Mouse (Mus musculus) monocyte, adult 59 days (primary cell): ENCODE measurements around the gene Olfr1506. TPM values are rescaled to one million over a fixed set of nuclear protein-coding genes. Genes with fewer than 3 reads are reported as not detected.

ENCODE experiments used
- total RNA-seq, 2 experiments: library from RNA; stranded (reverse); gene quantifications; one replicate each; pipeline ENCODE4 v1.2.4; 2023

The Olfr1506 gene
- under 1 TPM; 0.33 to 0.50 TPM for total RNA-seq

GRCm38 (mm10) chr2:90224393-90224792 lies at the start of gene Olfr1506:
Gene Olfr1506, minus strand, starts transcription at chr2:90224493.

GRCm38 (mm10) chr2:90270932-90271331 lies 46.6 kb upstream of the Olfr1506 start, which contains the start of gene Olfr1271:
Gene Olfr1271, minus strand, starts transcription at chr2:90271032.

DNA sequence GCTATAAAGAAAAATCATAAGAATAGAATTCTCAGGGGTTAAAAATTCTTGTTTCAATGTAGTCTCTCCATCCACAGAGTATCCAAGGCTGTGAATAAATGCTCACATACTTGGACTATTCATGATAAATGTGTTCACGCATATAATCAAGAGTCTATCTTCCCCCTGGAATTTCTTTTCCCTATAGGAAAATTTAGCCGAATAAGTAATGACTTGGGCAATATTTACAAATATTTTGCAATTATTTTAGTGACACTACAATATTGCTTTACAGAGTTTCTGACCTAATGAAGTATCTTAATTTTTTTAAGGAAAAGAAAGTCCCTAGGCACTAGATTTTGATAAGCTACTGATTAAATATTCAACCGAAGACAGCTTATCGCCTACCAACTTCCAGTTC lies 33.2 kb upstream of the Olfr1506 start, which contains the start of gene Olfr142:
Gene Olfr142, minus strand, starts transcription at position 101 of the 400 bp plus-strand sequence.

Other genes with a start within 250 kb of the Olfr1506 start
- not detected for gene Olfr1261, start 233.3 kb downstream of the Olfr1506 start, total RNA-seq
- gene Olfr1262, start 224.3 kb downstream of the Olfr1506 start, total RNA-seq = not detected
- gene Olfr1263, start 212.4 kb downstream of the Olfr1506 start, total RNA-seq = not detected
- gene Olfr1264, start 198.9 kb downstream of the Olfr1506 start, total RNA-seq = not detected
- not detected for gene Olfr1265, start 189.2 kb downstream of the Olfr1506 start, total RNA-seq
- not detected for gene Olfr140, start 160.9 kb downstream of the Olfr1506 start, total RNA-seq
- gene Olfr1269, start 103.1 kb downstream of the Olfr1506 start, total RNA-seq = not detected
- gene Olfr32, start 82.2 kb downstream of the Olfr1506 start, total RNA-seq = not detected
- gene Olfr1270, start 71.4 kb downstream of the Olfr1506 start, total RNA-seq = not detected
- not detected for gene Olfr142, start 33.1 kb upstream of the Olfr1506 start, total RNA-seq
- gene Olfr1271, start 46.5 kb upstream of the Olfr1506 start, total RNA-seq = not detected
- not detected for gene Olfr1272, start 68.3 kb upstream of the Olfr1506 start, total RNA-seq
- gene Gm13769, start 97.7 kb upstream of the Olfr1506 start, total RNA-seq = not detected
- not detected for gene Olfr1274-ps, start 174.2 kb upstream of the Olfr1506 start, total RNA-seq